Mouse (Mus musculus): ENCODE measurements at regions not wholly inside any gene's neighbourhood (a gene's known extent, or its start where the extent isn't known, plus 50 kb on each side); places are given as distances from the start of the nearest gene placed in this dataset.
A peak's percentile ranks its signal among the peaks of the same experiment; 100 is the strongest.
"Not testable (repeated sequence)": the region's sequence is repeated elsewhere in the genome, so short reads cannot be mapped to it uniquely, and the experiment has no call there.

GRCm38 (mm10) chr7:138024021-138024420 lies 373.5 kb downstream of the Tcerg1l start:
- H3K27ac ChIP-seq (ENCODE audit: low read length); ATAC-seq (ENCODE audit: insufficient number of reproducible peaks, insufficient read depth, low FRiP score, low read depth); H3K27me3 ChIP-seq (ENCODE audit: control insufficient read depth, insufficient read depth, low read length); H3K36me3 ChIP-seq (ENCODE audit: control insufficient read depth, insufficient read depth, low read length); H3K9ac ChIP-seq (replicated peaks; ENCODE audit: low read depth, low read length); H3K4me2 ChIP-seq (replicated peaks; ENCODE audit: low read depth, low read length); H3K4me1 ChIP-seq (ENCODE audit: control insufficient read depth, insufficient read depth, low read length); H3K4me3 ChIP-seq (ENCODE audit: low read depth, low read length); H3K9me3 ChIP-seq (ENCODE audit: control insufficient read depth, low read depth, low read length): not testable (repeated sequence)
- 89% methylated on average over 1 of the region's 1 CpGs for WGBS

- 19% methylated on average over 2 of the region's 2 CpGs for WGBS
- Histone ChIP-seq H3K9ac (replicated peaks; ENCODE audit: low read depth, low read length) (no peak overlapping the region), H3K4me2 (replicated peaks; ENCODE audit: low read depth, low read length) (no peak overlapping the region), H3K4me1 (ENCODE audit: control insufficient read depth, insufficient read depth, low read length) (no peaks in the 10 kb centered on the region), H3K27me3 (ENCODE audit: control insufficient read depth, insufficient read depth, low read length) (no peaks in the 10 kb centered on the region), H3K9me3 (ENCODE audit: control insufficient read depth, low read depth, low read length) (no peaks in the 10 kb centered on the region), H3K36me3 (ENCODE audit: control insufficient read depth, insufficient read depth, low read length) (no peaks in the 10 kb centered on the region), H3K4me3 (ENCODE audit: low read depth, low read length) (no peak overlapping the region), H3K27ac (ENCODE audit: low read length) (no peak overlapping the region)
- no peak for ATAC-seq (ENCODE audit: insufficient number of reproducible peaks, insufficient read depth, low FRiP score, low read depth)
These were observed 345.8 kb downstream of the Tcerg1l start for GRCm38 (mm10) chr7:138051696-138052095.

DNA sequence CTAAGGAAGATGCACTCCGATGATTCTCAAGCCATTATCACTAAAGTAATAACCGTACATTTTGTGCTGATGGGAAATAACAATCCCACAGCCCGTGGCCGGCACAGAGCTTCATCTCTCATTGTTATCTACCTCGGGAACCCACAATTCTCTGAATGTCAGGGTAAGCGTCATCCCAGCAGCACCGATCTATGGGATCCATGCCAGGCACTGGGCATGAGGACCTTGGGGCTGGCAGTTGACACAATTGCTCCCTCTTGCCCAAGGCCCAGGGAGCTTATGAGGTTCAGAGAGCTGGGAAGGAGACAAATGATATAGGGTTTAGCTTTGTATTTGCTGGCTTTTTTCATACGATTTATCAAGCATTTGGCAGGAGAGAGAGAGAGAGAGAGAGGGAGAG lies 342.8 kb downstream of the Tcerg1l start:
- Histone ChIP-seq H3K36me3 (ENCODE audit: control insufficient read depth, insufficient read depth, low read length) (no peaks in the 10 kb centered on the region), H3K4me1 (ENCODE audit: control insufficient read depth, insufficient read depth, low read length) (no peaks in the 10 kb centered on the region), H3K4me2 (replicated peaks; ENCODE audit: low read depth, low read length) (no peak overlapping the region), H3K27me3 (ENCODE audit: control insufficient read depth, insufficient read depth, low read length) (no peaks in the 10 kb centered on the region), H3K9ac (replicated peaks; ENCODE audit: low read depth, low read length) (no peak overlapping the region), H3K27ac (ENCODE audit: low read length) (no peak overlapping the region), H3K4me3 (ENCODE audit: low read depth, low read length) (no peak overlapping the region), H3K9me3 (ENCODE audit: control insufficient read depth, low read depth, low read length) (no peaks in the 10 kb centered on the region)
- 76% methylated on average over 8 of the region's 8 CpGs for WGBS
- ATAC-seq (ENCODE audit: insufficient number of reproducible peaks, insufficient read depth, low FRiP score, low read depth), result no peak

- Histone ChIP-seq H3K27me3 (ENCODE audit: control insufficient read depth, insufficient read depth, low read length) (no peaks in the 10 kb centered on the region), H3K4me3 (ENCODE audit: low read depth, low read length) (no peak overlapping the region), H3K9me3 (ENCODE audit: control insufficient read depth, low read depth, low read length) (no peaks in the 10 kb centered on the region), H3K4me1 (ENCODE audit: control insufficient read depth, insufficient read depth, low read length) (no peaks in the 10 kb centered on the region), H3K36me3 (ENCODE audit: control insufficient read depth, insufficient read depth, low read length) (no peaks in the 10 kb centered on the region), H3K9ac (replicated peaks; ENCODE audit: low read depth, low read length) (no peak overlapping the region), H3K4me2 (replicated peaks; ENCODE audit: low read depth, low read length) (no peak overlapping the region), H3K27ac (ENCODE audit: low read length) (no peak overlapping the region)
- 21% methylated on average over 7 of the region's 7 CpGs for WGBS
- no peak for ATAC-seq (ENCODE audit: insufficient number of reproducible peaks, insufficient read depth, low FRiP score, low read depth)
These were observed 336.4 kb downstream of the Tcerg1l start for GRCm38 (mm10) chr7:138061116-138061515.

DNA sequence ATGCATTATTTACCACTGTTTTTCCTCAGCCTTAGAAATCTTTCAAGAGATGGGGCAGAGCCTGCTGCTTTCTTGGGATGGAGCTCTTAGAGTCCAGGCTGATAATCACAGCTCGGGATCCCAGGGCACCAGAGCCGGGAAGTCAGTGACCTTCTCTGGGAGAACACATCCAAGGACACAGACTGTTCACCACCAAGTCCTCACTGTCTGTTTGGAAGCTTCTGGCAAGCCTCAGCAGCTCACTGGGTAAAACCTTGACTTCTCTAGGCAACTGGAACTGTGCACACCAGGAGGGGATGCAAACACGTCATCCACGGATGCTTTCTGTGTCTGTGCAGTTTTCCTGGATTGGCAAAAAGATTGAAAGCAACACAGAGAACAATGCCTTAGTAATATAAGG lies 330.6 kb downstream of the Tcerg1l start:
- H3K36me3 ChIP-seq (ENCODE audit: control insufficient read depth, insufficient read depth, low read length), result no peaks in the 10 kb centered on the region
- WGBS, result 87% methylated on average over 4 of the region's 4 CpGs
- H3K27ac ChIP-seq (ENCODE audit: low read length), result no peak overlapping the region
- no peak for ATAC-seq (ENCODE audit: insufficient number of reproducible peaks, insufficient read depth, low FRiP score, low read depth)
- no peak overlapping the region for H3K9ac ChIP-seq (replicated peaks; ENCODE audit: low read depth, low read length)
- no peaks in the 10 kb centered on the region for H3K27me3 ChIP-seq (ENCODE audit: control insufficient read depth, insufficient read depth, low read length)
- no peak overlapping the region for H3K4me3 ChIP-seq (ENCODE audit: low read depth, low read length)
- H3K4me1 ChIP-seq (ENCODE audit: control insufficient read depth, insufficient read depth, low read length), result no peaks in the 10 kb centered on the region
- H3K4me2 ChIP-seq (replicated peaks; ENCODE audit: low read depth, low read length), result no peak overlapping the region
- H3K9me3 ChIP-seq (ENCODE audit: control insufficient read depth, low read depth, low read length), result no peaks in the 10 kb centered on the region

DNA sequence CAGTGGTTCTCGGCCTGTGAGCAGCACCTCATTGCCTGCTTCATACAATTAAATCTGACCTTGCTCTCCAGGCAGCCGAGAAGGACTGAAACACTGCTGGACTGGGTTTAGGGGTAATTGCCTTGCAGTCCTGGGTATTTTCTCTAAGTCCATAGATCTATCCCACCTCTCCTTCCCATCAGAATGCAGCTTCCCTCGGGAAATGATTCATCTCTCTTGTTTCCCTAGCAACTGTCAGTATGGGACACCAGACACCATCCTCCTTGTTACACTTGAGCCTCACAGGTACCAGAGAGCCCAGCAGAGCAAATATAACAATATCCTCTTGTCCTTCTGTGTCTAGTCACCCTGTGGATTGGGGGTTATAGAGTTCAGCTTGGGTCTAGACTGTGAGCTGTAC lies 322.3 kb downstream of the Tcerg1l start:
- ATAC-seq (ENCODE audit: insufficient number of reproducible peaks, insufficient read depth, low FRiP score, low read depth), result no peak
- no peaks in the 10 kb centered on the region for H3K4me1 ChIP-seq (ENCODE audit: control insufficient read depth, insufficient read depth, low read length)
- WGBS, result 57% methylated on average over 3 of the region's 3 CpGs
- no peak overlapping the region for H3K4me2 ChIP-seq (replicated peaks; ENCODE audit: low read depth, low read length)
- no peaks in the 10 kb centered on the region for H3K36me3 ChIP-seq (ENCODE audit: control insufficient read depth, insufficient read depth, low read length)
- no peak overlapping the region for H3K27ac ChIP-seq (ENCODE audit: low read length)
- no peaks in the 10 kb centered on the region for H3K9me3 ChIP-seq (ENCODE audit: control insufficient read depth, low read depth, low read length)
- H3K9ac ChIP-seq (replicated peaks; ENCODE audit: low read depth, low read length), result no peak overlapping the region
- no peaks in the 10 kb centered on the region for H3K27me3 ChIP-seq (ENCODE audit: control insufficient read depth, insufficient read depth, low read length)
- H3K4me3 ChIP-seq (ENCODE audit: low read depth, low read length), result no peak overlapping the region

DNA sequence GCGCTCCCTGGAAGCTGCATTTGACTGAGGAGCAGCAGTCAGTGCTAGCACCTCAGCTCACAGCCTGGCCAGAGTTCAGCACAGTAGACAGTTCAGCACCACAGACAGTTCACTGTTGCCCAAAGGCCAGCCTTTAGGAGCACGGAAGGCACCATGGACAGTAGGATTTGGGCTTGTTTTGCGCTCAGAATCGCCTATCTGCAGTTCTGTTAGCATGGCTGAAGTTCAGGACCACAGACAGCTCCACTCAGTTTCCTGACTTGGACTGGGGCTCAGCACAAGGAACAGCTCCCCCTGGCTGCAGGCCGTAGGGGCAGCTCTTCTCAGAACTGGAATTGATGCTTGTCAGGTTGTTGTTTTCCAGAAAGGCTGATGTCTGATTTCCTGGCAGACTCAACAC lies 313.6 kb downstream of the Tcerg1l start:
- no peak overlapping the region for H3K4me3 ChIP-seq (ENCODE audit: low read depth, low read length)
- no peaks in the 10 kb centered on the region for H3K36me3 ChIP-seq (ENCODE audit: control insufficient read depth, insufficient read depth, low read length)
- no peak overlapping the region for H3K9ac ChIP-seq (replicated peaks; ENCODE audit: low read depth, low read length)
- no peak overlapping the region for H3K4me2 ChIP-seq (replicated peaks; ENCODE audit: low read depth, low read length)
- peak; percentile 78; the same call in 1 of the 2 replicates for ATAC-seq (ENCODE audit: insufficient number of reproducible peaks, insufficient read depth, low FRiP score, low read depth)
- H3K27ac ChIP-seq (ENCODE audit: low read length), result no peak overlapping the region
- H3K27me3 ChIP-seq (ENCODE audit: control insufficient read depth, insufficient read depth, low read length), result no peaks in the 10 kb centered on the region
- no peaks in the 10 kb centered on the region for H3K9me3 ChIP-seq (ENCODE audit: control insufficient read depth, low read depth, low read length)
- 16% methylated on average over 5 of the region's 5 CpGs for WGBS
- no peaks in the 10 kb centered on the region for H3K4me1 ChIP-seq (ENCODE audit: control insufficient read depth, insufficient read depth, low read length)

- WGBS, result 71% methylated on average over 7 of the region's 7 CpGs
- Histone ChIP-seq H3K9me3 (ENCODE audit: control insufficient read depth, low read depth, low read length) (no peaks in the 10 kb centered on the region), H3K4me1 (ENCODE audit: control insufficient read depth, insufficient read depth, low read length) (no peaks in the 10 kb centered on the region), H3K4me3 (ENCODE audit: low read depth, low read length) (no peak overlapping the region), H3K27ac (ENCODE audit: low read length) (no peak overlapping the region), H3K9ac (replicated peaks; ENCODE audit: low read depth, low read length) (no peak overlapping the region), H3K36me3 (ENCODE audit: control insufficient read depth, insufficient read depth, low read length) (no peaks in the 10 kb centered on the region), H3K4me2 (replicated peaks; ENCODE audit: low read depth, low read length) (no peak overlapping the region), H3K27me3 (ENCODE audit: control insufficient read depth, insufficient read depth, low read length) (no peaks in the 10 kb centered on the region)
- no peak for ATAC-seq (ENCODE audit: insufficient number of reproducible peaks, insufficient read depth, low FRiP score, low read depth)
These were observed 289.9 kb downstream of the Tcerg1l start for GRCm38 (mm10) chr7:138107471-138108210.

DNA sequence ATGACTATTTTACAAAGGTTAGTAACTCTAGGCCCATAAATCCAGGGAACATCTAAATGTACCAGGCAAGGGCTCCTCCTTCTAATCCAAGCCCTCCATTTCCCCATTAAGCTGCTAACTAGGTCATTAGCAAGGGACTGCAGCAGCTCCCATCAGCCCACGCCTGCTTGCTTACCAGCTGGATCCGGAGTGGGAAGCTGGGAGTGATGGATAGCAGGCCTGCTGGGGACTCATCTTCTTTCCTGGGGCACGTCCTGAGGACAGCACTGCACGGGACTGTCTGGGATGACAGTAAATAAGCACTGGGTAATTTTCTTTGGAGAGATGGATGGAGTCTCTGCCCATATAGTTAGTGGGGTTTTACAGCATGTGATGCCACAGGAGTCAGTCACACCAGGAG lies 276.0 kb downstream of the Tcerg1l start:
- Histone ChIP-seq H3K27ac (ENCODE audit: low read length) (no peak overlapping the region), H3K4me3 (ENCODE audit: low read depth, low read length) (no peak overlapping the region), H3K4me1 (ENCODE audit: control insufficient read depth, insufficient read depth, low read length) (no peaks in the 10 kb centered on the region), H3K9me3 (ENCODE audit: control insufficient read depth, low read depth, low read length) (no peaks in the 10 kb centered on the region), H3K27me3 (ENCODE audit: control insufficient read depth, insufficient read depth, low read length) (no peaks in the 10 kb centered on the region), H3K36me3 (ENCODE audit: control insufficient read depth, insufficient read depth, low read length) (no peaks in the 10 kb centered on the region), H3K4me2 (replicated peaks; ENCODE audit: low read depth, low read length) (no peak overlapping the region), H3K9ac (replicated peaks; ENCODE audit: low read depth, low read length) (no peak overlapping the region)
- ATAC-seq (ENCODE audit: insufficient number of reproducible peaks, insufficient read depth, low FRiP score, low read depth), result no peak
- 22% methylated on average over 4 of the region's 4 CpGs for WGBS
